Mouse (Mus musculus) heart, postnatal 0 days (tissue): ENCODE measurements at regions not wholly inside any gene's neighbourhood (a gene's known extent, or its start where the extent isn't known, plus 50 kb on each side); places are given as distances from the start of the nearest gene placed in this dataset.

ENCODE experiments used
- ATAC-seq: fragments of 200-750 bp; cut with Nextera tagmentation; 2 replicates; pipeline ENCODE4 v1.8.0; 2017; ENCODE audit warnings: low read depth, moderate number of reproducible peaks, moderate library complexity; ENCODE audit not compliant: insufficient read depth
- DNase-seq: peaks from one replicate; pipeline ENCODE4 v3.0.0-alpha.2; 2016; ENCODE audit warnings: low spot score
- H3K27ac ChIP-seq: fragments of 300-500 bp; sonication (generic); 2 replicates; pipeline ENCODE4 v1.5.1; 2014; ENCODE audit warnings: low read depth, mild to moderate bottlenecking
- H3K27me3 ChIP-seq: fragments of 300-500 bp; sonication (generic); 2 replicates; pipeline ENCODE4 v1.6.1; 2014; ENCODE audit warnings: low read length, mixed read lengths; ENCODE audit not compliant: control insufficient read depth, insufficient read depth
- H3K36me3 ChIP-seq: fragments of 300-500 bp; sonication (generic); replicated peaks from 2 replicates; pipeline ENCODE4 v1.6.1; 2014; ENCODE audit warnings: low read length, mixed read lengths; ENCODE audit not compliant: control insufficient read depth, insufficient read depth
- H3K4me1 ChIP-seq: fragments of 300-500 bp; sonication (generic); 2 replicates; pipeline ENCODE4 v1.6.1; 2014; ENCODE audit warnings: antibody characterized with exemption; ENCODE audit not compliant: control insufficient read depth, insufficient read depth
- H3K4me2 ChIP-seq: fragments of 300-500 bp; sonication (generic); 2 replicates; pipeline ENCODE4 v1.6.1; 2014; ENCODE audit warnings: low read depth, mild to moderate bottlenecking, low read length, moderate library complexity
- H3K4me3 ChIP-seq: fragments of 300-500 bp; sonication (generic); 2 replicates; pipeline ENCODE4 v1.5.1; 2014; ENCODE audit warnings: low read depth, low read length
- H3K9ac ChIP-seq: fragments of 300-500 bp; sonication (generic); replicated peaks from 2 replicates; pipeline ENCODE4 v1.6.1; 2014; ENCODE audit warnings: low read depth, low read length, mixed read lengths
- H3K9me3 ChIP-seq: fragments of 300-500 bp; sonication (generic); replicated peaks from 2 replicates; pipeline ENCODE4 v1.6.1; 2016; ENCODE audit warnings: low read length; ENCODE audit not compliant: control insufficient read depth
- CTCF ChIP-seq: IDR thresholded peaks from 2 replicates; pipeline ENCODE4 v1.5.1; 2016; ENCODE audit warnings: antibody characterized with exemption, control low read depth, low read depth
- EP300 ChIP-seq: IDR thresholded peaks from 2 replicates; pipeline ENCODE4 v1.6.1; 2016; ENCODE audit warnings: antibody characterized with exemption, low read depth
- WGBS: fragments of 180-500 bp; shearing (Covaris S2); extraction: QIAGEN DNeasy Blood & Tissue Kit; methylation state at CpG from one replicate; pipeline ENCODE4 v1.1.7; 2014; 5-methylcytosine and 5-hydroxymethylcytosine counted together

GRCm38 (mm10) chr1:72065090-72065489 is 147.0 kb downstream of the Mreg start:
- ATAC-seq, result no peak
- no peak overlapping the region for H3K4me3 ChIP-seq
- H3K9me3 ChIP-seq, result no peaks in the 10 kb centered on the region
- H3K27me3 ChIP-seq, result no peaks in the 10 kb centered on the region
- DNase-seq, result no peak
- H3K27ac ChIP-seq, result no peak overlapping the region
- H3K9ac ChIP-seq, result no peak overlapping the region
- H3K36me3 ChIP-seq, result no peaks in the 10 kb centered on the region
- no peaks in the 10 kb centered on the region for H3K4me1 ChIP-seq
- TF ChIP-seq CTCF (no peak), EP300 (no peak)
- 23% methylated on average over 13 of the region's 13 CpGs for WGBS
- peak overlapping the region; percentile 28; the same call in 1 of the 2 replicates for H3K4me2 ChIP-seq

- DNase-seq (no peak), ATAC-seq (no peak)
- no peak for TF ChIP-seq EP300
- TF ChIP-seq CTCF, result no peak
- H3K36me3 ChIP-seq, result no peaks in the 10 kb centered on the region
- no peaks in the 10 kb centered on the region for H3K9me3 ChIP-seq
- H3K4me1 ChIP-seq, result no peaks in the 10 kb centered on the region
- no peak overlapping the region for H3K4me2 ChIP-seq
- no peaks in the 10 kb centered on the region for H3K27me3 ChIP-seq
- no peak overlapping the region for H3K27ac ChIP-seq
- H3K9ac ChIP-seq, result no peak overlapping the region
- H3K4me3 ChIP-seq, result no peak overlapping the region
- 68% methylated on average over 5 of the region's 5 CpGs for WGBS
Observed at GRCm38 (mm10) chr1:72060393-72060792, 151.7 kb downstream of the Mreg start.

GRCm38 (mm10) chr1:72058045-72058703 is 153.9 kb downstream of the Mreg start:
- TF ChIP-seq EP300 (no peak), CTCF (no peak)
- Histone ChIP-seq H3K4me3 (no peak overlapping the region), H3K4me2 (no peak overlapping the region), H3K27ac (no peak overlapping the region), H3K9me3 (no peaks in the 10 kb centered on the region), H3K36me3 (no peaks in the 10 kb centered on the region), H3K9ac (no peak overlapping the region), H3K4me1 (no peaks in the 10 kb centered on the region), H3K27me3 (no peaks in the 10 kb centered on the region)
- WGBS, result 22% methylated on average over 7 of the region's 7 CpGs
- DNase-seq, result no peak
- no peak for ATAC-seq

- Histone ChIP-seq H3K36me3 (no peaks in the 10 kb centered on the region), H3K4me2 (no peak overlapping the region), H3K27me3 (no peaks in the 10 kb centered on the region), H3K9me3 (no peaks in the 10 kb centered on the region), H3K4me1 (no peaks in the 10 kb centered on the region), H3K27ac (no peak overlapping the region), H3K9ac (no peak overlapping the region), H3K4me3 (no peak overlapping the region)
- ATAC-seq, result no peak
- DNase-seq, result no peak
- TF ChIP-seq EP300 (no peak), CTCF (no peak)
- 81% methylated on average over 1 of the region's 1 CpGs for WGBS
Observed at GRCm38 (mm10) chr1:72054541-72054940, 157.6 kb downstream of the Mreg start.

- no peaks in the 10 kb centered on the region for H3K4me1 ChIP-seq
- no peaks in the 10 kb centered on the region for H3K9me3 ChIP-seq
- no peak for DNase-seq
- no peak overlapping the region for H3K27ac ChIP-seq
- 79% methylated on average over 3 of the region's 3 CpGs for WGBS
- no peak overlapping the region for H3K4me2 ChIP-seq
- no peaks in the 10 kb centered on the region for H3K36me3 ChIP-seq
- ATAC-seq, result no peak
- TF ChIP-seq CTCF (no peak), EP300 (no peak)
- no peak overlapping the region for H3K4me3 ChIP-seq
- no peak overlapping the region for H3K9ac ChIP-seq
- no peaks in the 10 kb centered on the region for H3K27me3 ChIP-seq
Observed at GRCm38 (mm10) chr1:72050858-72051257, 161.2 kb downstream of the Mreg start.

- Histone ChIP-seq H3K4me1 (no peaks in the 10 kb centered on the region), H3K4me3 (no peak overlapping the region), H3K36me3 (no peaks in the 10 kb centered on the region), H3K4me2 (no peak overlapping the region), H3K9me3 (no peaks in the 10 kb centered on the region), H3K9ac (no peak overlapping the region), H3K27ac (no peak overlapping the region), H3K27me3 (no peaks in the 10 kb centered on the region)
- 57% methylated on average over 2 of the region's 2 CpGs for WGBS
- DNase-seq (no peak), ATAC-seq (no peak)
- TF ChIP-seq CTCF (no peak), EP300 (no peak)
Observed at GRCm38 (mm10) chr1:72046072-72046471, 166.0 kb downstream of the Mreg start.
